Mouse (Mus musculus) limb, embryonic 14.5 days (tissue): ENCODE data around the gene Psmg3. TPM values are rescaled to one million over a fixed set of nuclear protein-coding genes. Genes with fewer than 3 reads are reported as not detected.

ENCODE experiments used
- ATAC-seq: fragments of 200-750 bp; cut with Nextera tagmentation; 2 replicates; pipeline ENCODE4 v1.8.0; 2017; ENCODE audit warnings: low read depth, moderate number of reproducible peaks, moderate TSS enrichment; ENCODE audit not compliant: low FRiP score
- DNase-seq: peaks from one replicate; pipeline ENCODE4 v3.0.0-alpha.2; 2015; ENCODE audit warnings: low spot score
- H3K27ac ChIP-seq: fragments of 300-500 bp; sonication (generic); replicated peaks from 2 replicates; pipeline ENCODE4 v1.5.1; 2014; ENCODE audit warnings: low read depth, mild to moderate bottlenecking, low read length, moderate library complexity, mixed read lengths
- H3K27me3 ChIP-seq: fragments of 300-500 bp; sonication (generic); 2 replicates; pipeline ENCODE4 v1.6.1; 2014; ENCODE audit warnings: low read length, mixed read lengths; ENCODE audit not compliant: control insufficient read depth, insufficient read depth
- H3K36me3 ChIP-seq: fragments of 300-500 bp; sonication (generic); 2 replicates; pipeline ENCODE4 v1.6.1; 2014; ENCODE audit warnings: mild to moderate bottlenecking, low read length, moderate library complexity, mixed read lengths; ENCODE audit not compliant: control insufficient read depth, insufficient read depth
- H3K4me1 ChIP-seq: fragments of 300-500 bp; sonication (generic); 2 replicates; pipeline ENCODE4 v1.6.1; 2014; ENCODE audit warnings: antibody characterized with exemption, low read length, mixed read lengths; ENCODE audit not compliant: control insufficient read depth, insufficient read depth
- H3K4me2 ChIP-seq: fragments of 300-500 bp; sonication (generic); replicated peaks from 2 replicates; pipeline ENCODE4 v1.6.1; 2014; ENCODE audit warnings: low read depth, mild to moderate bottlenecking, low read length, moderate library complexity; ENCODE audit not compliant: severe bottlenecking
- H3K4me3 ChIP-seq: fragments of 300-500 bp; sonication (generic); replicated peaks from 2 replicates; pipeline ENCODE4 v1.5.1; 2014; ENCODE audit warnings: low read length
- H3K9ac ChIP-seq: fragments of 300-500 bp; sonication (generic); 2 replicates; pipeline ENCODE4 v1.6.1; 2014; ENCODE audit warnings: mild to moderate bottlenecking, low read depth, low read length, moderate library complexity; ENCODE audit not compliant: severe bottlenecking
- H3K9me3 ChIP-seq: fragments of 300-500 bp; sonication (generic); 2 replicates; pipeline ENCODE4 v1.6.1; 2016; ENCODE audit warnings: low read length; ENCODE audit not compliant: control insufficient read depth
- POLR2A ChIP-seq: fragments of 200-500 bp; IDR thresholded peaks from 2 replicates; pipeline ENCODE4 v1.8.0; 2012; ENCODE audit warnings: inconsistent platforms, mild to moderate bottlenecking, moderate library complexity, borderline replicate concordance; ENCODE audit not compliant: insufficient read depth, insufficient read length; ENCODE audit errors: extremely low read depth
- WGBS: fragments of 180-500 bp; shearing (Covaris S2); extraction: QIAGEN DNeasy Blood & Tissue Kit; methylation state at CpG from one replicate; pipeline ENCODE4 v1.1.7; 2014; 5-methylcytosine and 5-hydroxymethylcytosine counted together
- polyA plus RNA-seq, 2 experiments: library from polyadenylated mRNA; depleted of rRNA in 1 of 2; stranded (reverse) in 1 of 2; unstranded in 1 of 2; fragments of >200 nt; fragmentation: Nextera tagmentation in 1 of 2; extraction: Ambion mirVana in 1 of 2; gene quantifications; 2 replicates each; pipeline versions ENCODE4 v1.2.1 to v1.2.3; 2012 to 2014

Psmg3 gene
- 47.8 and 51.8 TPM in 2 replicates for polyA plus RNA-seq (2012; rRNA removed)
- polyA plus RNA-seq (2014; fragmentation: Nextera tagmentation; extraction: Ambion mirVana), result 65.6 and 69.0 TPM in 2 replicates

DNA sequence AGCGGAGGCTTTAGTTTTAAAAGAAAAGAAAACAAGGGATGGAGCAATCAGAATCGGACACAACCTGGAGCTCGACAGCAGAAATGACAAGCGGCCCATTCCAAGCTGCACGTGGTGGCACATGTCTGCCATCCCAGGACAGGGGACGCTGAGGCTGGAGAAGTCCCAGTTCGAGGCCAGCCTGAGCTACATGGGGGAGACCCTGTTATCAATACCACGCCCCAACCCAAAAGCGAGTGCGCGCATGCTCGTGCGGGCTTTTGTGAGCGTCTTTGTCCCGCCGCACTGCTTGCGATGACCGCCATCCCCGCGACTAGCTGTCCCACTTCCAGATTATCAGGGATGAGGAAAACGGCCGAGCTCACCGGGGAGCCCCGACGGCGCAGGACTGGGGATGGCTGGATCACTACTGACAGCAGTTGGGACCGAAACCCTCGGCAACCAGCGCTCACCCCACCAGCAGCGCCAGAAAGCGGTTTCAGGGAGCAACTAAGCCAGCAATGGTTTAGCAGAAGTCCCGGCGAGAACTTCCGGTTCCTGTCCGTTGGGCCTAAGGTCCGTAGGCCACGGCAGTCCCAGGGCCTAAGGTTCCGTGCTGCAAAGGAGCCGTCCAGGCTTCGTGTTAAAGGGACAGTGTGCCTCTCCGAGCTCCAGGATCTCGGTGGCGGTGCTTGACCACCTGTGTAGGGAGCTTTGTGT is at the start of gene Psmg3, which contains the start of gene Gm26938:
Psmg3 (minus strand) TSS at position 529 of the 699 bp plus-strand sequence.
Gm26938 (minus strand) TSS at position 51 of the 699 bp plus-strand sequence.
- WGBS, result under 1% methylated on average over 43 of the region's 43 CpGs
- Histone ChIP-seq H3K4me3 (peak within 1 kb of the TSS; percentile 82), H3K36me3 (peaks cover 28% of the 10 kb centered on the region), H3K9me3 (no peaks in the 10 kb centered on the region), H3K9ac (peak within 1 kb of the TSS; percentile 84), H3K27me3 (no peaks in the 10 kb centered on the region), H3K4me1 (peaks cover 11% of the 10 kb centered on the region; the same call in 1 of the 2 replicates), H3K4me2 (peak within 1 kb of the TSS; percentile 94), H3K27ac (peak within 1 kb of the TSS; percentile 76)
- peak; percentile 47; the same call in 1 of the 2 replicates for TF ChIP-seq POLR2A
- ATAC-seq (peak; percentile 88), DNase-seq (peak; percentile 87)

DNA sequence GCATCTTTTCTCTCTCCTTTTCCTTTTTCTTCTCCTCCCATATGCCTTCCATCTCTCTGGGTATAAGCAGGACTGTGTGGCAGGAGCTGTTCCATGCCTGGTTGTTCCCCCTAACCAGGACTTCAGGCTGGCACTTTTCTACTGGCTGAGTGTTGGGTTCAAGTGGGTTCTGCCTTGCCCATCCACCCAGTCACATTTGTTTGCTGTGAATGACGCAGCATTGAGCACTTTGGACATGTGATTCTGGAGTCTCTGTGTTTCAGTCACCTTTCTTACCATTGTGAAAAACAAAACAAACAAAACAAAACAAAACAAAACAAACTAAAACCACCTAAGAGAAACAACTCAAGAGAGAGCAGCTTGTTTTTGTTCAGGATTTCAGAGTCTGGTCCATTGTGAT is 44.8 kb upstream of the Psmg3 start:
- no peak overlapping the region for H3K9ac ChIP-seq
- H3K4me2 ChIP-seq, result no peak overlapping the region
- WGBS, result 88% methylated on average over 1 of the region's 1 CpGs
- no peaks in the 10 kb centered on the region for H3K36me3 ChIP-seq
- TF ChIP-seq POLR2A, result no peak
- H3K4me3 ChIP-seq, result no peak overlapping the region
- H3K27me3 ChIP-seq, result no peaks in the 10 kb centered on the region
- no peak overlapping the region for H3K27ac ChIP-seq
- H3K9me3 ChIP-seq, result no peaks in the 10 kb centered on the region
- H3K4me1 ChIP-seq, result no peaks in the 10 kb centered on the region
- no peak for ATAC-seq
- no peak for DNase-seq

DNA sequence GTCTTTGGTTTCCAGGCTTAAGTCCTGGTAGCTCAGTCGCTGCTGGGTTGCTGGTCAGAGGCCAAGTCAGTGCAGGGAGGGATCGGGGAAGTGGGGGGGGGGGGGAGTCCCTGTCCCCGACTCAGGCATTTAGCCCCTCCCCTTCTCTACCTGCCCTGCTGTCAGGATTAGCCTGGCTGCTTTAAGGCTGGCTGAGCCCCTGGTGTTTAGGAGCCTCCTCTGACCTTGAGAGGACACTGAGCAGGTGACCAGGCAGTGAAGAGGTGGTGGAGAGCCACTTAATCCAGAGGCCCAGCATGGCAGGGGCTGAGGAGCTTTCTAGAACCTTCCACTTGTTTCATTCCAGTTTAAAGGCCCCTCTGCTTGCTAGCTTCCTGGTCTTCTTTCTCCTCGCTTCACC is 44.2 kb upstream of the Psmg3 start:
- TF ChIP-seq POLR2A, result no peak
- no peak for ATAC-seq
- H3K4me2 ChIP-seq, result no peak overlapping the region

DNA sequence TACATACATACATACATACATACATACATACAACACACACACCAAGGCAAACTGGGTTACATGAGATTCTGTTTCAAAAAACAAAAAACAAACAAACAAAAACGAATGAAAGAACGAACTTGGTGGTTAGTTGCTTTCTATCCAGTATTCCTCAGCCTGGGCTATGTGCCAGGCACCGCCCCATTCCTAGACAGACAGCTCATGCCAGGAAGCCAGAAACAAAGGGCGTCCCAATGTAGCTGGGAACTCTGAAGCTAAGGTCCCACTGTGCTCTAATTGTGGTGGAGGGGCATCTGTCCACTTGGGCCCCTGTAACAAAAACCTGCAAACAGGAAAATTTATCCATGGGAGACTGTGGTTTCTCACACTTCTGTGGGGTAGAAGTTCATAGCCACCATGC is 36.1 kb upstream of the Psmg3 start:
- Histone ChIP-seq H3K27me3 (no peaks in the 10 kb centered on the region), H3K4me3 (no peak overlapping the region), H3K4me1 (no peaks in the 10 kb centered on the region), H3K36me3 (no peaks in the 10 kb centered on the region), H3K9me3 (no peaks in the 10 kb centered on the region), H3K27ac (no peak overlapping the region), H3K4me2 (no peak overlapping the region), H3K9ac (no peak overlapping the region; the same call in 1 of the 2 replicates)
- 60% methylated on average over 4 of the region's 4 CpGs for WGBS
- TF ChIP-seq POLR2A, result no peak
- DNase-seq (peak; percentile 42), ATAC-seq (no peak)

More for the DNA sequence above, 44.2 kb upstream of the Psmg3 start:
- no peak overlapping the region for H3K27ac ChIP-seq
- no peaks in the 10 kb centered on the region for H3K9me3 ChIP-seq
- H3K9ac ChIP-seq, result no peak overlapping the region
- no peaks in the 10 kb centered on the region for H3K36me3 ChIP-seq
- no peaks in the 10 kb centered on the region for H3K27me3 ChIP-seq
- WGBS, result 56% methylated on average over 1 of the region's 4 CpGs
- no peaks in the 10 kb centered on the region for H3K4me1 ChIP-seq
- DNase-seq, result no peak
- H3K4me3 ChIP-seq, result no peak overlapping the region

DNA sequence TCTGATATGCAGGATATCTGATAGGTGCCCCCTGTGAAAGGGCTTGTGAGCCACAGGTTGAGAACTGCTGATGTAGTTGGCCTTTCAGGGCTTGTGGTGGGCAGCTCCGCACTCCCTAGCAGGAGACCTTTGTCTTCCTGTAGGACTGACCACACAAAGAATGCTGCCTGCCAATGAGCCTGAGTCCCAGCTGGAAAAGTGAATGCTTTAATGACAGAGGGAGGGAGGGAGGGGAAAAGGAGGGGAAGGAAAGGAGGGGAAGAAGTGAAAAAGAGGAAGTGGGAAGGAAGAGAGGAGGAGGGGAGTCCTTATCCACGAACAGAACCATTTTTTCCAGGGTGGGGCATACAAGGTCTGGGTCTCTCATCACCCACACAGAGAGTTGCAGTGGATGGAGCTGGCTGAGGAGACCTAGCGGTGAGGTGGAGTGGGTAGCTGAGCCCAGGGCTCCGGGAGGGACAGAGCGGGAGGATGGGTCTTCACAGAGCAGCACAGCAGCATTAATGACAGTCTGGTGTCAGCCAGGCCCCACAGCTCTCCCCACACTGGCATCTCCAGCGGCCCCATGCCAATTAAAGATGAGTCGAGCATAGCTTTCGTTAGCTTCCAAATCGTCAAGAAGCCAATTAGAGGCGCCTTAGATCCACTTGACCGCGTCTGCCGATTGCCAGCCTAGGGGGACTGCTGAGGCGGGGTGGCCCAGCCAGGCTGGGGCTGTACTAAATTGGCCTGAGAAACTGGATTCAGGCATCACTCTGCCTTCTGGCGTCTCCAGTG is 33.8 kb upstream of the Psmg3 start:
- no peak for TF ChIP-seq POLR2A
- Histone ChIP-seq H3K36me3 (no peaks in the 10 kb centered on the region), H3K27ac (no peak overlapping the region), H3K9me3 (no peaks in the 10 kb centered on the region), H3K4me2 (no peak overlapping the region), H3K4me3 (no peak overlapping the region), H3K4me1 (no peaks in the 10 kb centered on the region), H3K9ac (no peak overlapping the region), H3K27me3 (no peaks in the 10 kb centered on the region)
- 36% methylated on average over 15 of the region's 15 CpGs for WGBS
- no peak for ATAC-seq
- no peak for DNase-seq
